Mouse (Mus musculus) hindbrain, embryonic 10.5 days (tissue): Measurements from ENCODE around the gene Snrpa1. TPM values are rescaled to one million over a fixed set of nuclear protein-coding genes. Genes with fewer than 3 reads are reported as not detected.
"Not testable (repeated sequence)": the region's sequence is repeated elsewhere in the genome, so short reads cannot be mapped to it uniquely, and the experiment has no call there.

ENCODE experiments used
- DNase-seq: peaks from one replicate; pipeline ENCODE4 v3.0.0-alpha.2; 2017; ENCODE audit warnings: low spot score
- H3K27ac ChIP-seq: fragments of 300-500 bp; sonication (generic); 2 replicates; pipeline ENCODE4 v1.5.1; 2016; ENCODE audit warnings: mild to moderate bottlenecking, moderate library complexity
- H3K27me3 ChIP-seq: fragments of 300-500 bp; sonication (generic); 2 replicates; pipeline ENCODE4 v1.6.1; 2016; ENCODE audit warnings: mild to moderate bottlenecking; ENCODE audit not compliant: poor library complexity, insufficient read depth, severe bottlenecking
- H3K36me3 ChIP-seq: fragments of 300-500 bp; sonication (generic); 2 replicates; pipeline ENCODE4 v1.6.1; 2016; ENCODE audit warnings: mild to moderate bottlenecking, moderate library complexity
- H3K4me1 ChIP-seq: fragments of 300-500 bp; sonication (generic); replicated peaks from 2 replicates; pipeline ENCODE4 v1.6.1; 2016; ENCODE audit warnings: mild to moderate bottlenecking
- H3K4me3 ChIP-seq: fragments of 300-500 bp; sonication (generic); 2 replicates; pipeline ENCODE4 v1.5.1; 2016; ENCODE audit warnings: mild to moderate bottlenecking, moderate library complexity
- H3K9me3 ChIP-seq: fragments of 300-500 bp; sonication (generic); 2 replicates; pipeline ENCODE4 v1.6.1; 2016; ENCODE audit warnings: mild to moderate bottlenecking, moderate library complexity
- WGBS: fragments of 180-500 bp; shearing (Covaris S2); methylation state at CpG from one replicate; pipeline ENCODE4 v1.1.7; 2016; 5-methylcytosine and 5-hydroxymethylcytosine counted together
- polyA plus RNA-seq: library from polyadenylated mRNA; unstranded; fragments of >200 nt; fragmentation: Nextera tagmentation; extraction: Ambion mirVana; gene quantifications from 2 replicates; pipeline ENCODE4 v1.2.1, GENCODE M21; 2016

Gene Snrpa1
- polyA plus RNA-seq, 1 experiment from 2014 or later: 236 TPM

- 82% methylated on average over 4 of the region's 4 CpGs for WGBS
- Histone ChIP-seq H3K9me3 (no peaks in the 10 kb centered on the region), H3K4me3 (no peak overlapping the region), H3K4me1 (peaks cover 51% of the 10 kb centered on the region), H3K27ac (no peak overlapping the region), H3K27me3 (peaks cover 10% of the 10 kb centered on the region; the same call in 1 of the 2 replicates), H3K36me3 (no peaks in the 10 kb centered on the region)
- no peak for DNase-seq
Measured at GRCm38 (mm10) chr7:66047975-66048374, 10.8 kb upstream of the Snrpa1 start.

DNA sequence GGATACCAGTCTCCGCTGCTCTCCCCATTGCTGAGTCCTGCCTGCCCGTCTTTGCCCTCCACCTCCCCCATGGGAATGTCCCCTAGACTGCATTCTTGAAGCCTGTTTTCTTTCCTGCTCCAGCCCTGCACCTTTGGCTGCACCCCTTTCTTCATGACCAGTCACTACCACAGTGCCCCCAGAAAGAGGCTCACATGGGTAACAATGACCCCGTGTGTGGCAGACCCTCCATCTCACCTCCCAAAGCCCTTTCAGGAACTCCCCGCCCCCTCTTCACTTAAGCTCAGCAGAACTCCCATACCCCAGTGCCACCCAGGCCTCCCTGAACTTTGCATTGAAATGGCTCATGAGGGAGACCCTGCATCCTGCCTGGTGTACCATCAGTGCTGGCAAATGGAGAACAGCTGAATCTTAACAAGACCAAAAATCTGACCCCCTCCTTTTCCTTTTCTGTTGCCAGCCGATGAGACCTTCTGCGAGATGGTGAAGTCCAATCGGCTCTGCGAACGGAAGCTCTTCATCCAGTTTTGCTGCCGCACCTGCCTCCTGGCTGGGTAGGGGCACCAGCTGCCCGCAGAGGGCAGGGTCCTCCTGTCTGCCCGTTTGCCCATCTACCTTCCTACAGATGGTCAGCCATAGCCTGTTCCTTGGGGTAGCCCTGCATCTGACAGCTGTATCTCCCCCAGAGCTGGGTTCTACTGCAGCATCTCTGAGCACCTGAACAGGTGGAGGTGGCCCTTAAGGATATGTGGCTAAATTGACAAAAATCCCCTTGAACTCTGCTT lies 10.2 kb upstream of the Snrpa1 start:
- no peak overlapping the region for H3K4me3 ChIP-seq
- H3K4me1 ChIP-seq: peaks cover 47% of the 10 kb centered on the region
- 79% methylated on average over 12 of the region's 12 CpGs for WGBS

DNA sequence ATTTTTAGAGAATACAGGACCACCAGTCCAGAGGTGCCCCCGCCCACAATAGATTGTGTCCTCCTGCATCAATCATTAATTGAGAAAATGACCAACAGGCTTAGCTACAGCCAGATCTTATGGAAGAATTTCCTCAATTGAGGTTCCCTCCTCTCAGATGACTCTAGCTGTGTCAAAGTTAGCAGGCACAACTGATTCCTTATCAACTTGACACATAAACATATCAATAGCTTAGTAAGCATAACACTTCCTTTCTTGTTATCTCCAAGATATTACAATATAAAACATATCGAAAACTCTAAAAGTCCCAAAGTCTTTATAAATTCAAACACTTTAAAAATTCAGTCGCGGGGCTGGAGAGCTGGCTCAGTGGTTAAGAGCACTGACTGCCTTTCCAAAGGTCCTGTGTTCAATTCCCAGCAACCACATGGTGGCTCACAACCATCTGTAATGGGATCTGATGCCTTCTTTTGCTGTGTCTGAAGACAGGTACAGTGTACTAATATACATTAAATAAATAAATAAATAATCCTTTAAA lies 4.8 kb upstream of the Snrpa1 start:
- no peak overlapping the region for H3K27ac ChIP-seq
- no peak overlapping the region for H3K4me3 ChIP-seq
- H3K4me1 ChIP-seq: no peaks in the 10 kb centered on the region
- no peaks in the 10 kb centered on the region for H3K9me3 ChIP-seq
- 85% methylated on average over 4 of the region's 4 CpGs for WGBS
- H3K36me3 ChIP-seq: no peaks in the 10 kb centered on the region
- H3K27me3 ChIP-seq: peaks cover 7% of the 10 kb centered on the region
- no peak for DNase-seq

More for the DNA sequence above, 10.2 kb upstream of the Snrpa1 start:
- H3K36me3 ChIP-seq: no peaks in the 10 kb centered on the region
- DNase-seq: no peak
- peaks cover 7% of the 10 kb centered on the region; the same call in 1 of the 2 replicates for H3K27me3 ChIP-seq
- no peak overlapping the region for H3K27ac ChIP-seq
- no peaks in the 10 kb centered on the region for H3K9me3 ChIP-seq

DNA sequence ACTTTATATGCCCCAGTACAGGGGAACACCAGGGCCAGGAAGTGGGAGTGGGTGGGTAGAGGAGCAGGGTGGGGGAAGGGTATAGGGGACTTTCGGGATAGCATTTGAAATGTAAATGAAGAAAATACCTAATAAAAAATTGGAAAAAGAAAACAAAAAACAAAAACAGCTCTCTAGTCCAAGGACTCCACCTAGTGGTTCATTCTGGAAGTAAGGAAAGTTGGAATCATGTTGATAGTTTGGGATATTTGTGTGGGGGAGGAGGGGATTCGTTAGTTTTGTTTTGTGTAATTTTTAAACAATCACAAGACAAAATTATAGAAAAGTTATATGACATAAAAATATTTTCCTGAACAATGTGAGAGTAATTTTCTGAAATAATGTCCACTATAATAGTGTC lies 3.4 kb upstream of the Snrpa1 start:
- WGBS: 21% methylated on average over 2 of the region's 2 CpGs
- not testable (repeated sequence) for H3K36me3 ChIP-seq, H3K4me3 ChIP-seq, H3K9me3 ChIP-seq, H3K27ac ChIP-seq, DNase-seq, H3K4me1 ChIP-seq, H3K27me3 ChIP-seq

DNA sequence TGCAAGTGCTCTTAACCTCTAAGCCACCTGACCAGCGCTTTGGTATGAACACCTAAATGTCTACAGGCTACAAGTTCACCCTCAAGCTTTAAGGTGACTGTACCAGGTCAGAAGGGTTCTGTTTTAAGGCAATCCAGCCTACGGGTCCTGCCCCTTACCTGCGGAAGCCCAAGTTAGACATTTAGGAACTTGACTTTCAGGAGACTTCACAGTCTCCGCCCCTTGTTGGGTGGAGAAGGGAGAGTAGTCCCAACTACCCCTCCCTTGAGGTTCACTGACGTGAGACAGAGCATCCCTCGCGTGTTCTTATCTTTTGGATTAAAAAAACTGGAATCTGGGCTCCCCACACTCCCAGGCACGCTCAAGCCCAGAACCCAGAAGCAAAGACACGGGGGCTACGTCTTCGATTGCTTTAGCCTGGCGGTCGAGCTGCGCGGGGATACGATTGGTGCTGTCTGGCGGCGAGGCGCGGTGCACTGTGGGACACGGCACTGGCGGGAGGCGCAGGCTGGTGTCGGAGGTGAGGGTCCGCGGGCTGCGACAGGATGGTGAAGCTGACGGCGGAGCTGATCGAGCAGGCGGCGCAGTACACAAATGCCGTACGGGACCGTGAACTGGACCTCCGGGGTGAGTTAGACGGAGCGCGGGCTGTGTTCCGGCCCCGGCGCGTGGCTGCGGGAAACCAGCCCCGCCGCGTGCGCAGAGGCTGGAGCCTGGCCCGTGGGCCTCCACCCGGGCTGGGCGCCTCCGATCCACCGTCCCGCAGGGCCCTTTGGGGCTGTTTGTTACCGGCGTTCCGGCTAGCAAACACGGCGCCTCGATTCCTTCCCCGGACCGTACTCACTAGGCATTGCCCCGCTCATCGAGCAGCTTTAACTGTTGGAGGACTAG lies 1.5 kb downstream of the Snrpa1 start:
- peaks cover 7% of the 10 kb centered on the region for H3K27me3 ChIP-seq
- H3K27ac ChIP-seq: peak overlapping the region; percentile 94

DNA sequence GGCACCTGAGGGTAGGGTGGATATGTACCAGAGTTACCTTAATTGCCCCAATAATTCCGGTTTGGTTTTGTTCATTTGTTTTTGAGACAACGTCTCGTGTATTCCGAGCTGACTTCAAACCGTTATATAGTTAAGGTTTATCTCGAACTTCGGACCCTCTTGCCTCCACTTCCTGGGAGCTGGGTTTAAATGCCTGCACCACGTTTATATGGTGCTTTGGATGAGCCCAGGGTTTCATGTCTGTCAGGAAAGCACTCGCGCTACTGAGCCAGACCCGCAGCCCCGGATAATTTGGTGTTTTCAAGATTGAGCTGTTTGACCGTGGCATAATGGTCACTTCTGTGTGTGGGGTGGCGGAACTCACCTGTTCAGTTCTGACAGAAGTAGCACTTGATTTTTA lies 2.3 kb downstream of the Snrpa1 start:
- Histone ChIP-seq H3K27ac (peak overlapping the region; percentile 94), H3K27me3 (peaks cover 7% of the 10 kb centered on the region), H3K4me1 (peaks cover 19% of the 10 kb centered on the region), H3K4me3 (peak overlapping the region; percentile 90), H3K36me3 (peaks cover 40% of the 10 kb centered on the region), H3K9me3 (no peaks in the 10 kb centered on the region)
- peak; percentile 16 for DNase-seq
- 2% methylated on average over 14 of the region's 14 CpGs for WGBS

More for the DNA sequence above, 1.5 kb downstream of the Snrpa1 start:
- H3K4me1 ChIP-seq: peaks cover 19% of the 10 kb centered on the region
- peak overlapping the region; percentile 90 for H3K4me3 ChIP-seq
- peaks cover 32% of the 10 kb centered on the region for H3K36me3 ChIP-seq
- H3K9me3 ChIP-seq: no peaks in the 10 kb centered on the region
- peak; percentile 91 for DNase-seq
- WGBS: under 1% methylated on average over 64 of the region's 64 CpGs

DNA sequence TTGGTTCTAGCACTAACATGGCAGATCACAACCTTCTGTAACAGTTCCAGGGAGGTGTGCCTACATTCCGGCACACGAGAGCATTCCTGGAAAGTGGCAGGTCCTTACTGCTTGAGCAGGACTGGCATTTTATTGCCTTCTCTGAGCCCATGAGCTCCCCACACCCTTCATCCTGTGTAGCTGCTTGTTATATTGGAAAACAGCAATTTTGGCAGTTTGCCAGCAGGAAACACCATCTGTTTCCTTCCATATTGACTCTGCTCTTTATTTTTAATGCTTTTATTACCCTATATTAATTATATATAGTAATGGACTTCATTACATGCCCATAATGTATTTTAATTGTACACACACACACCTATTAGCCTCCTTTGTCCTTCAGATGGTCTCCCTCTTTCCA lies 17.6 kb downstream of the Snrpa1 start:
- no peak for DNase-seq
- H3K27ac ChIP-seq: no peak overlapping the region
- peaks cover 21% of the 10 kb centered on the region for H3K4me1 ChIP-seq
- H3K36me3 ChIP-seq: peaks cover 67% of the 10 kb centered on the region
- WGBS: 83% methylated on average over 2 of the region's 2 CpGs
- H3K27me3 ChIP-seq: no peaks in the 10 kb centered on the region
- no peak overlapping the region for H3K4me3 ChIP-seq
- no peaks in the 10 kb centered on the region for H3K9me3 ChIP-seq

DNA sequence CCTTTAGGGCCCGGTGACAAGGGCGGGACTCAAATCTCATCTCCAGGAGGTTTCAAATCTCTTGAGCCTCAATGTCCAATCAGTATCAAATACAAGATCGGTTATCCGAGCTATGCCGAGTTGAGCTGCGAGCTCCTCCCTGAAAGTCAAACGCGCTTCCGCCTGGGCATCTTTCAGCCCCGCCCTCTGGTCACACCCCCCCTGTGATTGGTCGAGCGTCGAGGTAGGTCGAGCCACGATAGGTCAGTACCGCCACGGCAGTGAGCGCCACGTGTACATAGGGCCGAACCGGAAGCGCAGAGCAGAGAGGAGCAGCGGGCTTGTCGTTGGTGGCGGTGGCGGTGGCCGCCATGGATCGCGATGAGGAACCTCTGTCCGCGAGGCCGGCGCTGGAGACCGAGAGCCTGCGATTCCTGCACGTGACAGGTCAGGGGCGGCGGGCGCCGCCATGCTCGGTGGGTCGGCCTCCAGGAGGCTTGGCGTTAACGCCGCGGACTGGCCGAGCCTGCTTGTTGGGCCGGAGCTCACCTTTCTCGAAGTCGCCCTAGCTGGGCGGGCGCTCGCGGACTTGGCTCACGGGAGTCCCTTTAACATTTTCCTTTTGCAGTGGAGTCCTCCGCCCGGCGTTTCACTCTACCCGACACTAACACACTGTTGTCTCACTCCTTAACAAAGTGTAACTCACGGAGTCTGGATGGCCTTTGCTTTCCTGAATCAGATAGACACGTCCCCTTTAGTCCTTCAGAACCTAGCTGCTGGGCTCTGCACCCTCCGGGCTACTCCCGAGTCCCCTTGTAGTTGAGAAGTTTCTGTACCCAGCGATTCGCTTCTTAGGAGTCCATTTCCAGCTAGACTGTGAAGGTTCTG lies 20.8 kb downstream of the Snrpa1 start, which contains the start of gene Selenos:
Gene Selenos, plus strand, starts transcription at position 286 of the 867 bp plus-strand sequence.
- DNase-seq: peak; percentile 98
- H3K9me3 ChIP-seq: no peaks in the 10 kb centered on the region
- peaks cover 21% of the 10 kb centered on the region for H3K4me1 ChIP-seq
- peak within 1 kb of the TSS; percentile 95 for H3K4me3 ChIP-seq
- peak within 1 kb of the TSS; percentile 92 for H3K27ac ChIP-seq
- H3K36me3 ChIP-seq: peaks cover 64% of the 10 kb centered on the region
- WGBS: under 1% methylated on average over 65 of the region's 65 CpGs
- H3K27me3 ChIP-seq: no peaks in the 10 kb centered on the region

DNA sequence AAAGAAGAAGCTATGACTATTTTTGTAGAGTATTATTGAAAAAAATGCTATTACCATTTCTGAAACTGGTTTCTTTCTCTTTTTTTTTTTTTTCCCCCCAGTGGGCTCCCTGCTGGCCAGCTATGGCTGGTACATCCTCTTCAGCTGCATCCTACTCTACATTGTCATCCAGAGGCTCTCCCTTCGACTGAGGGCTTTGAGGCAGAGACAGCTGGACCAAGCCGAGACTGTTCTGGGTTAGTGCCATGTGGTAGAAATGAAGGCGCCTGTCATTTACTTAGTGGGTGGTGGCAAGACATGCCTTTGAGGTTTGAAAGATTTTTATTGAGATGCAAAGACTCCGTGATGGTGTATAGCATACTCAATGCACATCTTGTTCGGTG lies 21.4 kb downstream of the Snrpa1 start:
- H3K36me3 ChIP-seq: peaks cover 64% of the 10 kb centered on the region
- WGBS: 44% methylated on average over 5 of the region's 5 CpGs
- peak overlapping the region; percentile 95 for H3K4me3 ChIP-seq
- H3K9me3 ChIP-seq: no peaks in the 10 kb centered on the region
- H3K27me3 ChIP-seq: no peaks in the 10 kb centered on the region
- no peak for DNase-seq
- peaks cover 21% of the 10 kb centered on the region for H3K4me1 ChIP-seq
- H3K27ac ChIP-seq: peak overlapping the region; percentile 92

DNA sequence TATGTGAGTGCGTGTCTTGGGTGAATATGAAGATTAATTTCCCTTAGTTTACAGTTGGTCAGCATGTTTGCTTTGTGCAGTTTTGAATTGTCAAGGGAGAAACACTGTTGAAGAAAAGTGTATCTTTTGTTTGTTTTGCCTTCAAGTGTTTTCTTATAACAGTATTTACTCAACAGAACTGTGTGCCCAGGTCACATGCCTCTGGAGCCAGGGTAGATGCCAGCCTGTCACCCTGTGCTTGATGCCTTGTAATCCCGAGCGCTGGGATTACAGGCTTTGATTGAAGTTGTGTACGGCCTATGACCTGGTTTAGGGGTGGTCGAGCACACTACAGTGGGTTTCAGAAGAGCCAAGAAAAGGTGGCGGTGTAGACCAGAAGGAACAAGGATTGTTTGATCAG lies 25.0 kb downstream of the Snrpa1 start:
- Histone ChIP-seq H3K4me1 (peaks cover 19% of the 10 kb centered on the region), H3K27me3 (no peaks in the 10 kb centered on the region), H3K4me3 (no peak overlapping the region), H3K27ac (no peak overlapping the region), H3K9me3 (no peaks in the 10 kb centered on the region), H3K36me3 (peaks cover 76% of the 10 kb centered on the region)
- WGBS: 90% methylated on average over 6 of the region's 6 CpGs
- no peak for DNase-seq

DNA sequence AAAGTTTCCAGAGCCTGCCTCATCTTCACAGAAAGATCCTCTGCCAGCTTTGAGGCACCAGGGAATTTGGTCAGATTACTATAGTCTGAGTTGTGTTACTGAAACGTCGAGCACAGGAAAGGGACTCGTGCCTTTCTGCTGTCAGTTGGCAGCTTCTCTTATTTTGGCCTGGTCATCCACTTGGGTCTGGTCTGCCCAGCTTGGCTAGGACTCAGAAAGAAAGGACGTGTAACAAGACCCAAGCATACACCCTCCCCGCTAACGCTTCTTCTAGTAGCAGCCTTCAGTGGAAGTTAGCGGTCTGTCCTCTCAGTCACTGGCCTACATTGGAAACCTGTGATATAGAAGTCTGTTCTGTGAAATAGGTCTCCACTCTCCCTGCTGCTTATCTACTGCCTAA lies 25.7 kb downstream of the Snrpa1 start:
- Histone ChIP-seq H3K9me3 (no peaks in the 10 kb centered on the region), H3K27ac (no peak overlapping the region), H3K36me3 (peaks cover 84% of the 10 kb centered on the region), H3K27me3 (no peaks in the 10 kb centered on the region), H3K4me1 (peaks cover 16% of the 10 kb centered on the region), H3K4me3 (no peak overlapping the region)
- WGBS: 91% methylated on average over 7 of the region's 7 CpGs
- DNase-seq: no peak

DNA sequence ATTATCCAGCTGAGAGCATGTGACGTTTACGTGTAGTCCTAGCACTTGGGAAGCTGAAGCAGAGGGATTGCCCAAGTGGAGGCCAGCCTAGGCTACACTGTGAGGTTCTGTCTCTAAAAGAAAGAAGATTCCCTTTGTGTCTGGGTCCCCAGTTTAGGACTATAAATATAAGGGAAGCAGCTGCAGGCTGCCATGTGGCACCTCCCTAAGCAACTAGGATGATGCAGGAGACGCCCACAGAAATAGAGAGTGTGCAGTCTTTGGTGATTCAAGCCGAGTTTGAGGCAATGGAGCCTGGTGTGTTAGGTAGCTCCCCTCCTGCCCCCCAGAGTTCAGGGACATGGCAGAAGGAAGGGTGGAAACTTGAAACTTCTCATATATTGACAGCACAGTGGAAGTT lies 28.8 kb downstream of the Snrpa1 start:
- 93% methylated on average over 4 of the region's 4 CpGs for WGBS

More for the DNA sequence above, 28.8 kb downstream of the Snrpa1 start:
- no peaks in the 10 kb centered on the region for H3K4me1 ChIP-seq
- DNase-seq: no peak
- no peak overlapping the region for H3K4me3 ChIP-seq
- H3K9me3 ChIP-seq: no peaks in the 10 kb centered on the region
- no peak overlapping the region for H3K27ac ChIP-seq
- H3K27me3 ChIP-seq: no peaks in the 10 kb centered on the region
- H3K36me3 ChIP-seq: peaks cover 99% of the 10 kb centered on the region
